Mouse (Mus musculus): ENCODE measurements around the gene Galt. TPM values are rescaled to one million over a fixed set of nuclear protein-coding genes. Genes with fewer than 3 reads are reported as not detected.
"Not testable (repeated sequence)": the region's sequence is repeated elsewhere in the genome, so short reads cannot be mapped to it uniquely, and the experiment has no call there.

The Galt gene
- polyA plus RNA-seq, 1 experiment, result 196 TPM

GRCm38 (mm10) chr4:41739260-41739659 is 15.8 kb upstream of the Galt start:
- no peak for DNase-seq (ENCODE audit: extremely low spot score in 1 of 2, low spot score in 1 of 2)

- DNase-seq (ENCODE audit: extremely low spot score in 1 of 2, low spot score in 1 of 2), result peak; percentile 57 to 76
Observed at GRCm38 (mm10) chr4:41740380-41741157, 14.5 kb upstream of the Galt start.

DNA sequence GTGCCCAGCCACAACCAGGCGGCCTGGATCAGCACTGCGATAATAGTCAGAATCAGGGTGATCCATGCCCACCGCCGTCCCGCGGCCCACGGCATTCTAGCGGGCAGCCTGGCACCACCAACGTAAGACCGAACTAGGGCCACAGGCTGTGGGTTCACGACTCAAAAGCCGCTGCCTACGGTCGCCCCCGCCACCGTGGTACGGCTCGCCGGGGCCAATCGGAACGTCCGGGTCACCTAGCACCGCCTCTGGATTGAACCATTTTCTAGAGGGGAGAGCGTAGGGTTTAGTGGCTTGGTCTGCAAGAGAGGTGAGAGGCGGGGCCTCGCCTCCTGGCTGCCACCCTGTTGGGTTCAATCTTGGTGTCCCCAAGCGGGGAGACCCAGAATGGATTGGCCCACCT is 13.9 kb upstream of the Galt start:
- peak; percentile 94 to 97 for DNase-seq (ENCODE audit: extremely low spot score in 1 of 2, low spot score in 1 of 2)

- DNase-seq (ENCODE audit: extremely low spot score in 1 of 2, low spot score in 1 of 2), result no peak
Observed at GRCm38 (mm10) chr4:41744131-41744530, 10.9 kb upstream of the Galt start.

- no peak for DNase-seq (ENCODE audit: extremely low spot score in 1 of 2, low spot score in 1 of 2)
Observed at GRCm38 (mm10) chr4:41745021-41745420, 10.0 kb upstream of the Galt start.

DNA sequence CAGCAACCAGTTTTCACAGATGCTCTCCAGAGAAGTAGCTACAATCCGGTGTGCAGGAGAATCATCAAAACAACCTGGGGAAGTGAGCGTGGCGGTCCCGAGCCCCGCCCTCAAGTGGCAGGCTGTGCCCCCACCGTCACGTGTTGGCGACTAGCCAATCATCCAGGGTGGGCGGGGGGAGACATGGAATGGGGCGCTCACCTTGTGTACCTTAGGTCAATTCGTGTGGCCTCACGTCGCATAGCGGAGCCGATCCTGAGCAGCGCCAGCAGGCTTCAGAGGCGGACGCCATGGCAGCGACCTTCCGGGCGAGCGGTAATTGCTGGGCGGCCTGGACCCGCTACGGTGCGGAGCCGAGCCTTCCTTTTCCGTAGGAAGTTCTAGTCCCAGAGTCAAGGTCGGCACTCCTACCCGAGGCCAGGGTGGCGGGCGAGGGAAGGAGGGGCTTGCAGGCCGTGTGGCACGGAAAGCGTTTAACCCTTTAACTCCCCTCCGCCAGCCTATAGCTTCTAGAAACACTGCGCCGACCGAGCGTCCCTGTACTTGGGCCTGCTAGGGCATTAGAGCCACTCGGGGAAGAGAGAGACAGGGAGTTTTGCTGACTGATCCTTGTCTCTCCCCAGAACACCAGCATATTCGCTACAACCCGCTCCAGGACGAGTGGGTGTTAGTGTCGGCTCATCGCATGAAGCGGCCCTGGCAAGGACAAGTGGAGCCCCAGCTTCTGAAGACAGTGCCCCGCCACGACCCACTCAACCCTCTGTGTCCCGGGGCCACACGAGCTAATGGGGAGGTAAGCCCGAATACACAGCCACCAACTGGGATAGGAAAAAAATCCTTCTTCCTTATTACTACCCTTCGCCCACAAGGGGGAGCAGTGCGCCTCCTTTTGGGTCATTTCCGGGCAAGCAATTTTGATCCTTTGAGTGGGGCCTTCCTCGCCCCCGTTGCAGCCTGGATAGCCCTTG is 594 bp downstream of the Galt start, which contains the start of gene Sigmar1:
Gene Sigmar1, minus strand, starts transcription at position 820 of the 968 bp plus-strand sequence.
- peak; percentile 60 to 87 for DNase-seq (ENCODE audit: extremely low spot score in 1 of 2, low spot score in 1 of 2)

DNA sequence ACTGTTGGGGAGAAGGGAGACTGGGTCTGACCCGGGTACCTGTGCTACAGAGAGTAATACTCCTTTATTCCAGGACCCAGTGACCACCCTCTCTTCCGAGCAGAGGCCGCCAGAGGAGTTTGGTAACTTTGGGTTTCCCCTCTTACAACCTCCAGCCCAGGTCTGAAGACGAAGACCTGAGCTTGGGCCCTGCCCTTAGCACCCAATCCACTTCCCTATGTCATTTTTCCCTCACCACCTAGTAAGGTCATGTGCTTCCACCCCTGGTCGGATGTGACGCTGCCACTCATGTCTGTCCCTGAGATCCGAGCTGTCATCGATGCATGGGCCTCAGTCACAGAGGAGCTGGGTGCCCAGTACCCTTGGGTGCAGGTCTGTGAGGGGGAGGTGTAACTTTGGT is 1.4 kb downstream of the Galt start:
- DNase-seq (ENCODE audit: extremely low spot score in 1 of 2, low spot score in 1 of 2), result no peak

DNA sequence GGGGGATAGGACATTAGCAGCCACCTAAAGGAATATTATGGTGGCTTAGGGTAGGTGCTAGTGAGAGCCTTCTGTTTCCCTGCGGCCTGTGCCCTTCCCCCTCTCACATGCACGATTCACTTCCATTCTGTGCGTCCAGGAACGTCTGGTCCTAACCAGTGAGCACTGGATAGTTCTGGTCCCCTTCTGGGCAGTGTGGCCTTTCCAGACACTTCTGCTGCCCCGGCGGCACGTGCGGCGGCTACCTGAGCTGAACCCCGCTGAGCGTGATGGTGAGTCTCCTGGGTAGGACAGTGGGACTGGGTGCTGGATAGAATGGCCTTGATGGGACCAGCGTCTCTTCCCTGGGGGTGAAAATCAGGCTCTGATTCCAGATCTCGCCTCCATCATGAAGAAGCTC is 2.3 kb downstream of the Galt start:
- DNase-seq (ENCODE audit: extremely low spot score in 1 of 2, low spot score in 1 of 2), result no peak

GRCm38 (mm10) chr4:41758021-41758420 is 3.0 kb downstream of the Galt start:
- DNase-seq (ENCODE audit: extremely low spot score in 1 of 2, low spot score in 1 of 2), result no peak

- DNase-seq (ENCODE audit: extremely low spot score in 1 of 2, low spot score in 1 of 2), result no peak
Observed at GRCm38 (mm10) chr4:41758701-41759100, 3.7 kb downstream of the Galt start.

- no peak for DNase-seq (ENCODE audit: extremely low spot score in 1 of 2, low spot score in 1 of 2)
Observed at GRCm38 (mm10) chr4:41759206-41759605, 4.2 kb downstream of the Galt start.

DNA sequence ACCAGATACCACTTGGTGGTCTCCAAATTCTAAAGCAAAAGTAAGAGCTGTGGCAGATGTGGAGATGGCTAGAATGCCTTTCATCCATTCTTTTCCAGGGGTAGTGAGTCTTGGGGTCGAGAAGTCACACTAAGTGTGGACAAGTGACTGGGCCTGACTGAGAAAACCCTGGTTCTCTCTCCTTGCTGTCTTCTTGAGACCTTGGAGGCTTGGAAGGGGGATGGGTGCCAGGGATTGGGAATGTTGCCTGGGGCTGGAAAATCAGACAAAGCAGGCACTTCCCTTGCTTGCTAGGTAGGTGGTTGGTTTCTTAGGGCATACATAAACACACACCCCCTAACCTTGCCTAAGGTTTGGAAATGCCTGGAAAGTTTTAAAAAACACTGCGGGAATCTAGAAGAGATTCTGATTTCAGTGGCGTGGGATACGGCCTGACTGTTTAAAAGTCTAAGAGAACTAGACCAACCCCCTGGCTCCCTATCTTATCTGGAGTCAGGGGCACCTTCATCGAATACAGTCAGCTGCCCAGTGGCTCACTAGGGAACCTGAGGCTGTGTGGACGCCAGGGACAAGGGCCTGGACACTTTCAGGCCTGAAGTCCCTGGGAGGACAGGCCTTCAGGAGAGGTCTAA is 4.7 kb downstream of the Galt start:
- no peak for DNase-seq (ENCODE audit: extremely low spot score in 1 of 2, low spot score in 1 of 2)

DNA sequence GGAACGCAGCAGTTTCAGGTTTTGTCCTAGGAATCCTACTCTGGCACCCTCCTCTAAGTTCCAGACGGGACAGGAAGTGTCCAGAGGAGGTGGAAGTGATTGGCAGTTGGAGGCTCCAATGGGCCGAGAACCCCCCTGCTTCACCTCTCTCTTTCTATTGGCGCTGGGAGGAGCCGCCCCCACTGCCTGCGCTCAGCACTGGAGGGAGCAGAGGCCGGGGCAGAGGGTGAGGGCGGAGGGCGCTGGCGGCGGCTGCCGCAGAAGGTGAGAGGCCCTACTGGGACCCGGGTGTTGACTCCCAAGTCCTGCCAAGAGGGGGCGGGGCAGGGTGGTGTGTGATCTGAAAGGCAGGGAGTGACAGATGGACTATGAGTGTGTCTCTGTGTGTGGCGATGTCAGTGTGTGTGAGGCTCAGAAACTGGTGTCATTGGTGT is 5.3 kb downstream of the Galt start:
- DNase-seq (ENCODE audit: extremely low spot score in 1 of 2, low spot score in 1 of 2), result peak in 1 of 2 experiments; percentile 63

- DNase-seq (ENCODE audit: extremely low spot score in 1 of 2, low spot score in 1 of 2), result no peak
Observed at GRCm38 (mm10) chr4:41760911-41761310, 5.9 kb downstream of the Galt start.

- DNase-seq (ENCODE audit: extremely low spot score in 1 of 2, low spot score in 1 of 2), result no peak
Observed at GRCm38 (mm10) chr4:41761680-41762079, 6.7 kb downstream of the Galt start.

- no peak for DNase-seq (ENCODE audit: extremely low spot score in 1 of 2, low spot score in 1 of 2)
Observed at GRCm38 (mm10) chr4:41762099-41762687, 7.2 kb downstream of the Galt start.

DNA sequence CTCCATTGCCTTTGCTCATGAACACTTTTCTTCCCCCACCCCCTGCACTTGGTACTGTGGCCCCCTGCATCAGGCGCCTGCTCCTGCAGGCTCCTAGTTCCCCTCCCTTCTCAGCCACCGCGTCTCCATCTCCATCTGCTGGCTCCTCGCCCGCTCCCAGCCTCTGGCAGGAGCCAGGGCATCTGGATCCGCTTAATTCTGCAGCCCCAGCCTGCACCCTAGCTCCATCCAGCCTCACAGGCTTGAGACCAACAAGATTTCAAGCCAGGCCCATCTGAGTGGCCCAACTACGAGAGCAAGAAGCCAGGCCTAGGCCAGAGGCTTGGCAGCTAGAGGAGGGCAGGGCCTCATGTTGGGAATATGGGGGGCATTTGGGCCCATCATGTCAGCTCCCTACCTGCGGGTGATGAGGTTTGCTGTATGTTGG is 7.7 kb downstream of the Galt start:
- DNase-seq (ENCODE audit: extremely low spot score in 1 of 2, low spot score in 1 of 2), result not testable (repeated sequence)

DNA sequence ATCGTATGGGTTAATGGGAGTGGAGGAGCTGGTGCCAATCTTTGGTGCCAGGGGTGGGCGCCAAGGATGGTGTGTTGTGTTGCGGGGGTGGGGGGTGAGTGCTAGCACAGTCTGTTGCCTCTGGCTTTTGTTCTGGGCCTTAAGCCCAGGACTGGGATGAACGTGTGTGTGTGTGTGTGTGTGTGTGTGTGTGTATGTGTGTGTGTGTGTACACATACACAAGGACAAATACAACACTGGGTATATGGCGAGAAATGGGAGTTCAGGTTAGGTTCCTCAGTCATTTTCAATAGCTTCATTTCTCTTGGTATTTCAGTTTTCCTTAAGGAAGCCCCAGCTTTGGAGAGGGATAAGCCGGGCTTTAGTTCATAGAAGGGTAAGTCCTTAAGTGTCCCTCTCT is 8.1 kb downstream of the Galt start:
- DNase-seq (ENCODE audit: extremely low spot score in 1 of 2, low spot score in 1 of 2), result not testable (repeated sequence)

DNA sequence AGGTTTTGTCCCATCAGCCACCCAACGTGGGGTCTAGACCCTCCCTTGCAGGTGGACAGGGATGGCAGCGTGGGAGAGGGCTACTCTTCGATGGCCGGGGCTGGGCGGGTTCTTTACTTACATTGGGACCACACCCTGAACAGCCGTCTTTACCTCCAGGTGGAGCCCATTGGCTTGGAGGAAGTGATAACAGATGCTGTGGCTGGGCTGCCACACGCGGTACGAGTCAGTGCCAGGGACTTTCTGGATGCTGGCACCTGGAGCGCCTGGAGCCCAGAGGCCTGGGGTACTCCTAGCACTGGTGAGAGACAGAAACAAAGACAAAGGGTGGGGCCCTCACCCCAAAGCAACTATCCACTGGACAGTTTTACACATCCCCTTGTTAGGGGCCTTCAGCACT is 12.3 kb downstream of the Galt start:
- not testable (repeated sequence) for DNase-seq (ENCODE audit: extremely low spot score in 1 of 2, low spot score in 1 of 2)

DNA sequence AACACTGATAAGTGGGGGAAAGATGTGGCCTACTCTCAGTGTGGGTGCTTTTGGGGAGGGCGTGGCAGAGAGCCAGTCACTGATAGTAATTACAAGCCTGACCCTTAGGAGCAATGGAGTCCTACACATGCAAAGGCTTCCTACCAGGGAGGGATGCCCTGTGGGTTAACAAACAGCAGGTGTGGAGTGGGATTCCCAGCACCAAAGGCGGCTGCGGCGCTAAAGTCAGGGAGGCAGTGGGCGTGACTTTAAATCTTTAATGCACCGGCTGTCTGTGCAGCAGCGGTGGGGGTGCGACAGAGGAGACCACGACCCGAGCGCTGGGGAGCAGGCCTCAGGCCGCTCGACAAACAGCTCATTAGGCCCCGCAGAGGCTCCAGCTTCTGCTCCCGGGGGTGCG is 17.9 kb downstream of the Galt start:
- not testable (repeated sequence) for DNase-seq (ENCODE audit: extremely low spot score in 1 of 2, low spot score in 1 of 2)

Measured in frontal cortex, adult 2 months (tissue).